Mouse (Mus musculus) ES-E14 (cell line): ENCODE measurements around the gene Otof.

Experiments
- CHD2 ChIP-seq: IDR thresholded peaks from 2 replicates; pipeline ENCODE4 v1.6.1; 2014; ENCODE audit warnings: mild to moderate bottlenecking, low read depth, low read length, inconsistent platforms
- HCFC1 ChIP-seq: IDR thresholded peaks from 2 replicates; pipeline ENCODE4 v1.6.1; 2012; ENCODE audit warnings: low read length, inconsistent platforms, borderline replicate concordance; ENCODE audit not compliant: insufficient read depth
- MAFK ChIP-seq: IDR thresholded peaks from 2 replicates; pipeline ENCODE4 v1.6.1; 2014; ENCODE audit warnings: mild to moderate bottlenecking, low read depth, low read length, inconsistent platforms; ENCODE audit not compliant: insufficient read depth
- ZC3H11A ChIP-seq: IDR thresholded peaks from 2 replicates; pipeline ENCODE4 v1.6.1; 2012; ENCODE audit warnings: low read depth, mild to moderate bottlenecking, inconsistent platforms, low read length, borderline replicate concordance
- ZNF384 ChIP-seq: IDR thresholded peaks from 2 replicates; pipeline ENCODE4 v1.6.1; 2012; ENCODE audit warnings: low read depth, low read length, inconsistent platforms

- TF ChIP-seq CHD2 (no peak), ZC3H11A (no peak), MAFK (no peak), ZNF384 (no peak), HCFC1 (no peak)
Measured at GRCm38 (mm10) chr5:30490845-30491244, 29.1 kb upstream of the Otof start.
